Mouse (Mus musculus) erythroid progenitor cell, adult 5-6 weeks (primary cell): ENCODE results near the gene Cep128. TPM values are rescaled to one million over a fixed set of nuclear protein-coding genes. Genes with fewer than 3 reads are reported as not detected.

ENCODE experiments used
- ATAC-seq: replicated peaks from 2 replicates; pipeline ENCODE4 v1.8.0; 2016; ENCODE audit warnings: moderate number of reproducible peaks, mild to moderate bottlenecking, moderate TSS enrichment, inconsistent platforms; ENCODE audit not compliant: poor library complexity, low FRiP score, severe bottlenecking
- total RNA-seq, 2 experiments: library from RNA; stranded (forward) in 1 of 2; stranded (reverse) in 1 of 2; fragments of 150-400 nt in 1 of 2; fragments of 186-747, 209-891 nt in 1 of 2; gene quantifications; 2 replicates each; pipeline versions ENCODE4 v1.2.3 to v1.2.4; 2015 to 2017; ENCODE audit warnings: low replicate concordance in 2 of 2

The Cep128 gene
- total RNA-seq, 2 experiments from 2014 or later: 98.5 to 132 TPM

- ATAC-seq: no peak
Measured at GRCm38 (mm10) chr12:91067083-91067441, 317.1 kb downstream of the Cep128 start.

- ATAC-seq: no peak
Measured at GRCm38 (mm10) chr12:91066286-91067082, 317.7 kb downstream of the Cep128 start.

- ATAC-seq: no peak
Measured at GRCm38 (mm10) chr12:91065423-91065822, 318.8 kb downstream of the Cep128 start.

- ATAC-seq: no peak
Measured at GRCm38 (mm10) chr12:91064368-91064999, 319.7 kb downstream of the Cep128 start.

- no peak for ATAC-seq
Measured at GRCm38 (mm10) chr12:91063337-91064015, 320.7 kb downstream of the Cep128 start.

- no peak for ATAC-seq
Measured at GRCm38 (mm10) chr12:91062681-91063080, 321.5 kb downstream of the Cep128 start.

GRCm38 (mm10) chr12:91059704-91060318 is 324.4 kb downstream of the Cep128 start:
- no peak for ATAC-seq

- no peak for ATAC-seq
Measured at GRCm38 (mm10) chr12:91056885-91057284, 327.3 kb downstream of the Cep128 start.

GRCm38 (mm10) chr12:91052301-91052700 is 331.9 kb downstream of the Cep128 start:
- no peak for ATAC-seq

- ATAC-seq: no peak
Measured at GRCm38 (mm10) chr12:91050593-91051325, 333.4 kb downstream of the Cep128 start.

GRCm38 (mm10) chr12:91041363-91041762 is 342.8 kb downstream of the Cep128 start:
- ATAC-seq: no peak

- no peak for ATAC-seq
Measured at GRCm38 (mm10) chr12:91040267-91040905, 343.8 kb downstream of the Cep128 start.

- ATAC-seq: no peak
Measured at GRCm38 (mm10) chr12:91029116-91029515, 355.1 kb downstream of the Cep128 start.

- no peak for ATAC-seq
Measured at GRCm38 (mm10) chr12:91027681-91028080, 356.5 kb downstream of the Cep128 start.

- no peak for ATAC-seq
Measured at GRCm38 (mm10) chr12:91027100-91027499, 357.1 kb downstream of the Cep128 start.

GRCm38 (mm10) chr12:91015075-91015474 is 369.1 kb downstream of the Cep128 start:
- no peak for ATAC-seq

GRCm38 (mm10) chr12:91013043-91013442 is 371.2 kb downstream of the Cep128 start:
- ATAC-seq: no peak

GRCm38 (mm10) chr12:91012184-91012583 is 372.0 kb downstream of the Cep128 start:
- ATAC-seq: no peak

- ATAC-seq: no peak
Measured at GRCm38 (mm10) chr12:91008736-91009135, 375.5 kb downstream of the Cep128 start.
